13 mouse cellular contexts compared by ENCODE assay signal in the genomic region with DNA sequence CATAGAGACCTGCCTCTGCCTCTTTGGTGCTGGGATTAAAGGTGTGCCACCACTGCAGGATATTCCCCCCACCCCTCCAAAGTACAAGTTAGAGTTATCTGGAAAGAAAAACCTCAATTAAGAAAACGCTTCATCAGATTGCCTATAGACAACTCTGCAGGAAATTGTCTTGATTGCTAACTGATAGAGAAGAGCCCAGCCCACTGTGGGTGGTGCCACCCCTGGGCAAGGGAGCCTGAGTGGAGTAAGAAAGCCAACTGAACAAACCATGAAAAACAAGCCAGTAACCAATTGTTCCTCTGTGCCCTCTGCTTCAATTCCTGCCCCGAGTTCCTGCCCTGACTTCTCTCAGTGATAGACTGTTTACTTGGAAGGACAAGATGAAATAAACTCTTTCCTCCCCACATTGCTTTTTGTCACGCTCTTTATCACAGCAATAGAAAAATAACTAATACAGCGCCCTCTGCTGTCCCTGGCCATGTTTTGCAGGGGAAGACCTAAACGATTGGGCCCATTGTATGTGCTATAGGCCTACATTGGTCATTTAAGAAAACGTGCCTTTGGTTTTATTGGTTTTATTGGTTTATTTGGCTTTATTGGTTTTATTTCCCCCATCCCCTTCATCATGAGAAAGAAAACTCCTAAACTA. TPM values are rescaled to one million over a fixed set of nuclear protein-coding genes. Genes with fewer than 3 reads are reported as not detected.
A peak's percentile ranks its signal among the peaks of the same experiment; 100 is the strongest.
DNase-seq lines count a peak whose midpoint lies in the region; ATAC-seq and TF ChIP-seq lines count a peak whose summit lies in the region.
"Had no signal": no experiment of that assay in that cellular context is flagged by ENCODE, and none has a peak within 500 bp of the region (broad histone marks: within the 10 kb centered on the region; RNA-seq: fewer than 3 reads in every experiment).

No protein-coding gene starts in this region.

- H3K4me2 ChIP-seq in forebrain, postnatal 0 days (ENCODE audit: low read depth), result no peak overlapping the region
- no peak overlapping the region for H3K4me2 ChIP-seq in forebrain, embryonic 11.5 days (ENCODE audit: low read depth, low read length, severe bottlenecking)
- no peak overlapping the region for H3K4me2 ChIP-seq in embryonic facial prominence, embryonic 11.5 days (ENCODE audit: low read depth, low read length)
- H3K4me2 ChIP-seq: lung, embryonic 15.5 days had no signal

- peak; percentile 42 for TF ChIP-seq CTCF in forebrain, postnatal 0 days (IDR thresholded peaks at IDR 0.05; ENCODE audit: low read depth)

- no peaks in the 10 kb centered on the region for H3K36me3 ChIP-seq in forebrain, postnatal 0 days (ENCODE audit: insufficient read depth)
- no peaks in the 10 kb centered on the region for H3K36me3 ChIP-seq in forebrain, embryonic 11.5 days (ENCODE audit: control insufficient read depth, insufficient read depth, low read length)
- no peaks in the 10 kb centered on the region for H3K36me3 ChIP-seq in embryonic facial prominence, embryonic 11.5 days (replicated peaks; ENCODE audit: control insufficient read depth, insufficient read depth, low read depth, low read length)
- H3K36me3 ChIP-seq: lung, embryonic 15.5 days had no signal

- H3K27me3 ChIP-seq in forebrain, postnatal 0 days (ENCODE audit: insufficient read depth, low read length), result no peaks in the 10 kb centered on the region
- H3K27me3 ChIP-seq in forebrain, embryonic 11.5 days (ENCODE audit: control insufficient read depth, insufficient read depth, low read length), result no peaks in the 10 kb centered on the region
- H3K27me3 ChIP-seq in embryonic facial prominence, embryonic 11.5 days (ENCODE audit: control insufficient read depth, insufficient read depth, low read length), result no peaks in the 10 kb centered on the region
- H3K27me3 ChIP-seq: lung, embryonic 15.5 days had no signal

- no peak overlapping the region for H3K9ac ChIP-seq in forebrain, postnatal 0 days
- H3K9ac ChIP-seq in forebrain, embryonic 11.5 days (ENCODE audit: low read length), result no peak overlapping the region
- no peak overlapping the region for H3K9ac ChIP-seq in embryonic facial prominence, embryonic 11.5 days (replicated peaks; ENCODE audit: low read length)
- H3K9ac ChIP-seq: lung, embryonic 15.5 days had no signal

- H3K4me3 ChIP-seq in forebrain, postnatal 0 days (ENCODE audit: low read depth, low read length), result no peak overlapping the region
- H3K4me3 ChIP-seq in forebrain, embryonic 11.5 days (ENCODE audit: low read depth, low read length), result no peak overlapping the region
- no peak overlapping the region for H3K4me3 ChIP-seq in embryonic facial prominence, embryonic 11.5 days (ENCODE audit: low read depth, low read length)
- H3K4me3 ChIP-seq: lung, embryonic 15.5 days; myocyte had no signal

- H3K9me3 ChIP-seq in forebrain, postnatal 0 days (ENCODE audit: low read length), result no peaks in the 10 kb centered on the region
- no peaks in the 10 kb centered on the region for H3K9me3 ChIP-seq in forebrain, embryonic 11.5 days (ENCODE audit: control insufficient read depth, low read length)
- no peaks in the 10 kb centered on the region for H3K9me3 ChIP-seq in embryonic facial prominence, embryonic 11.5 days (replicated peaks; ENCODE audit: control insufficient read depth, low read length)
- H3K9me3 ChIP-seq: lung, embryonic 15.5 days had no signal

- no peak overlapping the region for H3K27ac ChIP-seq in forebrain, postnatal 0 days (ENCODE audit: low read depth, low read length)
- H3K27ac ChIP-seq in forebrain, embryonic 11.5 days (ENCODE audit: low read depth, low read length), result no peak overlapping the region
- no peak overlapping the region for H3K27ac ChIP-seq in embryonic facial prominence, embryonic 11.5 days (replicated peaks; ENCODE audit: low read depth, low read length)
- H3K27ac ChIP-seq: lung, embryonic 15.5 days had no signal

- intact Hi-C loops in left cerebral cortex, postnatal 36 days (cut with DNase I), result no loop called here

- 54% methylated on average over 6 of the region's 6 CpGs for WGBS in forebrain, postnatal 0 days
- WGBS in forebrain, embryonic 11.5 days, result 53% methylated on average over 6 of the region's 6 CpGs
- WGBS in embryonic facial prominence, embryonic 11.5 days, result 50% methylated on average over 6 of the region's 6 CpGs

- no peak for DNase-seq in forebrain, postnatal 0 days
- no peak for DNase-seq in forebrain, embryonic 11.5 days (ENCODE audit: low spot score)
- peak; percentile 11 for DNase-seq in right cerebral cortex, postnatal 4 days
- no peak for DNase-seq in right cerebral cortex, postnatal 14 days
- DNase-seq in embryonic facial prominence, embryonic 11.5 days (ENCODE audit: low spot score), result peak; percentile 3
- peak; percentile 58 for DNase-seq in thymus, postnatal 4 days
- DNase-seq in ovary, postnatal 36 days (ENCODE audit: low spot score), result no peak
- no peak for DNase-seq in left cerebral cortex, postnatal 36 days (ENCODE audit: low spot score in 2 of 2)
- DNase-seq: gastrocnemius, postnatal 10 days had no signal

- ATAC-seq in forebrain, postnatal 0 days, result no peak
- ATAC-seq in forebrain, embryonic 11.5 days (replicated peaks; ENCODE audit: low FRiP score), result no peak
- no peak for ATAC-seq in embryonic facial prominence, embryonic 11.5 days (replicated peaks; ENCODE audit: insufficient number of reproducible peaks, low FRiP score, low TSS enrichment, low read depth)

- no peaks in the 10 kb centered on the region for H3K4me1 ChIP-seq in forebrain, postnatal 0 days (ENCODE audit: insufficient read depth)
- no peaks in the 10 kb centered on the region for H3K4me1 ChIP-seq in forebrain, embryonic 11.5 days (replicated peaks; ENCODE audit: control insufficient read depth, insufficient read depth, low read length)
- no peaks in the 10 kb centered on the region for H3K4me1 ChIP-seq in embryonic facial prominence, embryonic 11.5 days (ENCODE audit: control insufficient read depth, insufficient read depth, low read length)
- H3K4me1 ChIP-seq: lung, embryonic 15.5 days had no signal

RNA-seq across cellular contexts. Expression of gene Gm14569, which starts 17.4 kb away (rescaled TPM):
- total RNA-seq in forebrain, postnatal 0 days (2014; rRNA removed), result 0.05 TPM in 1 of 2 replicates, not detected in the other
- polyA plus RNA-seq in forebrain, postnatal 0 days (2015; fragmentation: Nextera tagmentation; extraction: Ambion mirVana), result not detected in 2 replicates
- polyA plus RNA-seq in forebrain, embryonic 11.5 days (2014; fragmentation: Nextera tagmentation; extraction: Ambion mirVana), result not detected in 2 replicates
- not detected in 2 replicates for polyA plus RNA-seq in embryonic facial prominence, embryonic 11.5 days (2014; fragmentation: Nextera tagmentation; extraction: Ambion mirVana)
- total RNA-seq in left cerebral cortex, postnatal 36 days (2021), result not detected
- total RNA-seq: gastrocnemius, postnatal 10 days had no signal
- polyA plus RNA-seq: embryonic facial prominence, embryonic 14.5 days; intestine, embryonic 14.5 days; lung, embryonic 15.5 days; myocyte had no signal

Comparison
In these comparisons a context has a peak if more than half of its experiments do, and no peak if none do; other contexts are left out.
1. DNase-seq: peak in right cerebral cortex, postnatal 4 days (single experiment), embryonic facial prominence, embryonic 11.5 days (single experiment) and thymus, postnatal 4 days (single experiment); none in forebrain, postnatal 0 days (single experiment), forebrain, embryonic 11.5 days (single experiment), right cerebral cortex, postnatal 14 days (single experiment), ovary, postnatal 36 days (single experiment) and left cerebral cortex, postnatal 36 days (0 of 2).